Mouse (Mus musculus) G1E (cell line): ENCODE results near the gene Gm20458.

Source experiments
- CTCF ChIP-seq: IDR thresholded peaks from 2 replicates; pipeline ENCODE4 v1.5.1; 2012; ENCODE audit warnings: low read depth, low read length, inconsistent platforms, mixed read lengths
- GATA1 ChIP-seq: IDR thresholded peaks from 2 replicates; pipeline ENCODE4 v1.6.1; 2012; ENCODE audit warnings: borderline replicate concordance, low read length, inconsistent platforms, mixed read lengths
- GATA2 ChIP-seq: IDR thresholded peaks from 2 replicates; pipeline ENCODE4 v1.6.1; 2012; ENCODE audit warnings: low read depth, low read length, inconsistent platforms, borderline replicate concordance
- POLR2AphosphoS5 ChIP-seq: IDR thresholded peaks from 2 replicates; pipeline ENCODE4 v1.6.1; 2012; ENCODE audit warnings: low read depth, low read length, inconsistent platforms; ENCODE audit not compliant: insufficient replicate concordance
- TAL1 ChIP-seq: conservative IDR thresholded peaks from 2 replicates; pipeline ENCODE4 v1.6.1; 2012; ENCODE audit warnings: low read depth, low read length, inconsistent platforms, mixed read lengths

GRCm38 (mm10) chr2:164417198-164417597 lies 43.6 kb upstream of the Gm20458 start:
- TF ChIP-seq TAL1 (no peak), CTCF (peak; percentile 37; the same call in 1 of the 2 replicates), GATA1 (no peak), POLR2AphosphoS5 (no peak), GATA2 (no peak)
